Mouse (Mus musculus): Measurements from ENCODE around the gene Leap2. TPM values are rescaled to one million over a fixed set of nuclear protein-coding genes. Genes with fewer than 3 reads are reported as not detected.

Gene Leap2
- polyA plus RNA-seq, 1 experiment from 2014 or later, result 0.88 TPM

DNA sequence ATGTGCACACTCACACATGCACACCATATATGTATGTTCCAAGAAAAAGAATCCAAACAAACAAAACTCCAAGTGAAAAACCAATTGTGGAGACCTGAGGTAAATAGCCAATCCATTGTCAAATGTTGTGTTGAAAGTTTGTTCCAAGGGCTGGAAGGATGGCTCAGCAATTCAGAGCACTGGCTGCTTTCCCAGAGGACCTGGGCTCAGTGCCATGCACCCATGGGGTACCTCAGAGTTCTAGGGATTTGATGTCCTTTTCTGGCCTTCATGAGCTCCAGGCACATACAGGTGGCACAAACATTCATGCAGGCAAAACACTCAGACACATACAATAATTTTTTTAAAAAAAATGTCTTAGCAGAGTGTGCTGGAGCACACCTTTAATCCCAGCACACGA is 25.6 kb upstream of the Leap2 start:
- H3K9me3 ChIP-seq (ENCODE audit: control insufficient read depth, low read depth, low read length), result no peaks in the 10 kb centered on the region
- H3K4me1 ChIP-seq (ENCODE audit: control insufficient read depth, insufficient read depth, low read length), result no peaks in the 10 kb centered on the region
- WGBS, result 77% methylated on average over 1 of the region's 1 CpGs
- no peak overlapping the region for H3K4me2 ChIP-seq (replicated peaks; ENCODE audit: low read depth, low read length)
- H3K27me3 ChIP-seq (ENCODE audit: control insufficient read depth, insufficient read depth, low read length), result no peaks in the 10 kb centered on the region
- no peak overlapping the region for H3K27ac ChIP-seq (ENCODE audit: low read length)
- H3K9ac ChIP-seq (replicated peaks; ENCODE audit: low read depth, low read length), result no peak overlapping the region
- no peaks in the 10 kb centered on the region for H3K36me3 ChIP-seq (ENCODE audit: control insufficient read depth, insufficient read depth, low read length)
- ATAC-seq (ENCODE audit: insufficient number of reproducible peaks, insufficient read depth, low FRiP score, low read depth), result no peak
- H3K4me3 ChIP-seq (ENCODE audit: low read depth, low read length), result no peak overlapping the region

DNA sequence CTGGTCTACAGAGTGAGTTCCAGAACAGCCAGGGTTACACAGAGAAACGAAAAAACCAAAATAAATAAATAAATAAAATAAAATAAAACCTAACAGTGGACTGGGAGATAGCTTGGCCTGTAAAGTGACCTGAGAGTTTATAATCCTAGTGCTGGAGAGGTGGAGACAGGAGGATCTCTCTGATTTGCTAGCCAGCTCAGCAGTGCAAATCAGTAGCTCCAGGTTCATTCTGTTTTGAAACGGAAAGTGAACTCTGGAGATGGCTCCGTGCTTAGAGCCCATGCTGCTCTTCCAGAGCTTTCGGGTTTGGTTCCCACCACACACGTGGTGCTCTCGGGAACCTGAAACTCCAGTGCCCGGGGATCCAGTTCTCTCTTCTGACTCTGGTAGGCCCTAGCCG is 25.0 kb upstream of the Leap2 start:
- Histone ChIP-seq H3K27ac (ENCODE audit: low read length) (no peak overlapping the region), H3K4me2 (replicated peaks; ENCODE audit: low read depth, low read length) (no peak overlapping the region), H3K36me3 (ENCODE audit: control insufficient read depth, insufficient read depth, low read length) (no peaks in the 10 kb centered on the region), H3K4me3 (ENCODE audit: low read depth, low read length) (no peak overlapping the region), H3K27me3 (ENCODE audit: control insufficient read depth, insufficient read depth, low read length) (no peaks in the 10 kb centered on the region), H3K9ac (replicated peaks; ENCODE audit: low read depth, low read length) (no peak overlapping the region), H3K9me3 (ENCODE audit: control insufficient read depth, low read depth, low read length) (no peaks in the 10 kb centered on the region), H3K4me1 (ENCODE audit: control insufficient read depth, insufficient read depth, low read length) (no peaks in the 10 kb centered on the region)
- ATAC-seq (ENCODE audit: insufficient number of reproducible peaks, insufficient read depth, low FRiP score, low read depth), result no peak
- 86% methylated on average over 8 of the region's 8 CpGs for WGBS

DNA sequence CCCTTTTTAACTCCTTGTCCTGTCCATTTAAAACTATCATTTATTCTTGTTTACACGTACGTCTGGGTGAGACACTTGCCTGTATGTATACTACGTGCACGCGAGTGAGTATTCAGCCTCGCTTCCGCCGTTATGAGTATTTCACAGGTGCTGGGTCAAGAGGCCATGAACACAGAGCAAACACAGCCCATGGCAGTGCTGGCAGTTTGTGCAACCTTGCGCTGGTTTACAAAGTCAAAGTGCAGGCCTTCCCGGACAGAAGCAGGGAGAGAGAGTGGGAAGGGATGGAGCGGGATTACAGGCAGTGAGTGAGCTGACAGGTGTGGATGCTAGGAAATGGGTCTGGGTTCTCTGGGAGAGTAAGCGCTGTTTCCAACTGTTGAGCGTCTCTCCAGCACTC is 23.2 kb upstream of the Leap2 start:
- Histone ChIP-seq H3K27ac (ENCODE audit: low read length) (no peak overlapping the region), H3K4me2 (replicated peaks; ENCODE audit: low read depth, low read length) (no peak overlapping the region), H3K4me1 (ENCODE audit: control insufficient read depth, insufficient read depth, low read length) (no peaks in the 10 kb centered on the region), H3K27me3 (ENCODE audit: control insufficient read depth, insufficient read depth, low read length) (no peaks in the 10 kb centered on the region), H3K9ac (replicated peaks; ENCODE audit: low read depth, low read length) (no peak overlapping the region), H3K36me3 (ENCODE audit: control insufficient read depth, insufficient read depth, low read length) (no peaks in the 10 kb centered on the region), H3K4me3 (ENCODE audit: low read depth, low read length) (no peak overlapping the region), H3K9me3 (ENCODE audit: control insufficient read depth, low read depth, low read length) (no peaks in the 10 kb centered on the region)
- ATAC-seq (ENCODE audit: insufficient number of reproducible peaks, insufficient read depth, low FRiP score, low read depth), result no peak
- 68% methylated on average over 13 of the region's 13 CpGs for WGBS

DNA sequence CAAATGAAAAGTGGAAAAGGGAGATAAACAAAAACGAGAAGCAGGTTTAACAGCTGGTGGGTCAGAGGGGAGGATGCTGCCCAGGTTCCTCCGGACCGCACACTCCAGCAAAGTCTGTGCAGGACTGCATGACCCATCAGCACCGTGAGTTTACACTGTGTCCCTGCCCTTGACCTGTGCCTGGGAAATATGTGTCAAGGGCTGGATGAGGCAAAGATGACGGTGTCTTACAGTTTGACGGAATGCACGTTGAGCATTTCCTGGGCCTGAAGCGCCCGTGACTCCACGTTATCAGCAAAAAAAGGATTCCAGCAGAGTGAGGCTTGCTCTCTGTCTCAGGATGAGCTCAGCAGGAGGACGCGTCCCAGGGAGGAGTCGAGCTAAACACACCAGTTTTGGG is 22.6 kb upstream of the Leap2 start:
- ATAC-seq (ENCODE audit: insufficient number of reproducible peaks, insufficient read depth, low FRiP score, low read depth), result no peak
- Histone ChIP-seq H3K4me3 (ENCODE audit: low read depth, low read length) (no peak overlapping the region), H3K4me1 (ENCODE audit: control insufficient read depth, insufficient read depth, low read length) (no peaks in the 10 kb centered on the region), H3K27me3 (ENCODE audit: control insufficient read depth, insufficient read depth, low read length) (no peaks in the 10 kb centered on the region), H3K9ac (replicated peaks; ENCODE audit: low read depth, low read length) (no peak overlapping the region), H3K4me2 (replicated peaks; ENCODE audit: low read depth, low read length) (no peak overlapping the region), H3K36me3 (ENCODE audit: control insufficient read depth, insufficient read depth, low read length) (no peaks in the 10 kb centered on the region), H3K27ac (ENCODE audit: low read length) (no peak overlapping the region), H3K9me3 (ENCODE audit: control insufficient read depth, low read depth, low read length) (no peaks in the 10 kb centered on the region)
- WGBS, result 58% methylated on average over 13 of the region's 13 CpGs

DNA sequence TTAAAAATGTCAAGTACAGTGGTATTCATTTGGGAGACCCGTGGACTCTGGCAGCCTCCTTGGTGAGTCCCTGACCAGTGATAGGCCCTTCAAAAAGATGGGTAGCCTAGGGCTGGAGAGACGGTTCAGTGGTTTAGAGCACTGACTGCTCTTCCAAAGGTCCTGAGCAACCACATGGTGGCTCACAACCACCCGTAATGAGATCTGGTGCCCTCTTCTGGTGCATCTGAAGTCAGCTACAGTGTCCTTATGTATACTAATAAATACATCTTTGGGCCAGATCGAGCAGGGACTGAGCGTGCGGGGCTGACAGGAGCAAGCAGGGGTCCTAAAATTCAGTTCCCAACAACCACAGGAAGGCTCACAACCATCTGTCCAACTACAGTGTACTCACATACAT is 20.9 kb upstream of the Leap2 start:
- H3K4me1 ChIP-seq (ENCODE audit: control insufficient read depth, insufficient read depth, low read length), result no peaks in the 10 kb centered on the region
- WGBS, result 24% methylated on average over 6 of the region's 6 CpGs
- ATAC-seq (ENCODE audit: insufficient number of reproducible peaks, insufficient read depth, low FRiP score, low read depth), result no peak
- no peak overlapping the region for H3K4me3 ChIP-seq (ENCODE audit: low read depth, low read length)
- no peaks in the 10 kb centered on the region for H3K27me3 ChIP-seq (ENCODE audit: control insufficient read depth, insufficient read depth, low read length)
- H3K4me2 ChIP-seq (replicated peaks; ENCODE audit: low read depth, low read length), result no peak overlapping the region
- H3K27ac ChIP-seq (ENCODE audit: low read length), result no peak overlapping the region
- no peaks in the 10 kb centered on the region for H3K36me3 ChIP-seq (ENCODE audit: control insufficient read depth, insufficient read depth, low read length)
- no peaks in the 10 kb centered on the region for H3K9me3 ChIP-seq (ENCODE audit: control insufficient read depth, low read depth, low read length)
- no peak overlapping the region for H3K9ac ChIP-seq (replicated peaks; ENCODE audit: low read depth, low read length)

DNA sequence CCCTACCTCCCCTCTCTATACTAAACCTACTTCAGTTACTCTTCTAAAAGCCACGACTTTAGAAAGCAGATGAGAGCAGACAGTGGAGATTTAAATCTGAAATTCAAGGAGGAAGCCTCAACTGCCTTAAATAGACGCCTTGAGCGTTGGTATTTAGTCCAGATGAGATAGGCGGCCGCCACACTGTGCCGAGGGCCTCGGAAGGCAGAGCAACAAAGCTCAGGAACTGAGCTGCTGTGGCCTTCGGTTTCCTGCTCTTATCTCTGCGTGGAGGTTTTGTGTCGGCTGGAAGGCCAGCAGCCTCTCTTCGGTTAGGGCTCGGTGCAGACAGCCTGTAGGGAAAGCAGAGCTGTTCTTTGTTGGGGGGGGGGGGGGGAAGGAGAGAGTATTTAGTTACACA is 19.0 kb upstream of the Leap2 start:
- no peak overlapping the region for H3K27ac ChIP-seq (ENCODE audit: low read length)
- no peak overlapping the region for H3K4me3 ChIP-seq (ENCODE audit: low read depth, low read length)
- 28% methylated on average over 12 of the region's 12 CpGs for WGBS

DNA sequence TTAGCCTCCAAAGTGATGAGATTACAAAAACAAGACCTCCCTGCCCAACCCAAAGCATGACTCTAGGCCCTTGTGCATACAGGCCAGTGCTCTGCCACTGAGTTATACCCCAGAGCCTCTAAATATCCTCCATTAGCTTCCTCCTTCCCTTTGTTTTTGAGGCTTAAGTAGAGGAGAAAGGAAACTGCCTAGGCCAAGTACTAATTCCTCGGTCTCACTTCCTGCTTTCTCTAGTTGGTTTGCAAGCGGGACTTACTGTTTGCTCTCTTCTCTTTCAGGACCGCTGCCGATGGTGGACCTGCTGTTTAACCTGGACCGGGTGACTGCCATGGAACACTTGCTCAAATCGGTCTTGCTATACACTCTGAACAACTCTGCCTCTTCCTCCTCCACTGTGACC is 13.4 kb upstream of the Leap2 start:
- no peak overlapping the region for H3K4me2 ChIP-seq (replicated peaks; ENCODE audit: low read depth, low read length)
- H3K9ac ChIP-seq (replicated peaks; ENCODE audit: low read depth, low read length), result no peak overlapping the region

More for the DNA sequence above, 19.0 kb upstream of the Leap2 start:
- no peak overlapping the region for H3K4me2 ChIP-seq (replicated peaks; ENCODE audit: low read depth, low read length)
- no peaks in the 10 kb centered on the region for H3K4me1 ChIP-seq (ENCODE audit: control insufficient read depth, insufficient read depth, low read length)
- ATAC-seq (ENCODE audit: insufficient number of reproducible peaks, insufficient read depth, low FRiP score, low read depth), result no peak
- no peaks in the 10 kb centered on the region for H3K36me3 ChIP-seq (ENCODE audit: control insufficient read depth, insufficient read depth, low read length)
- H3K9ac ChIP-seq (replicated peaks; ENCODE audit: low read depth, low read length), result no peak overlapping the region
- no peaks in the 10 kb centered on the region for H3K27me3 ChIP-seq (ENCODE audit: control insufficient read depth, insufficient read depth, low read length)
- H3K9me3 ChIP-seq (ENCODE audit: control insufficient read depth, low read depth, low read length), result no peaks in the 10 kb centered on the region

DNA sequence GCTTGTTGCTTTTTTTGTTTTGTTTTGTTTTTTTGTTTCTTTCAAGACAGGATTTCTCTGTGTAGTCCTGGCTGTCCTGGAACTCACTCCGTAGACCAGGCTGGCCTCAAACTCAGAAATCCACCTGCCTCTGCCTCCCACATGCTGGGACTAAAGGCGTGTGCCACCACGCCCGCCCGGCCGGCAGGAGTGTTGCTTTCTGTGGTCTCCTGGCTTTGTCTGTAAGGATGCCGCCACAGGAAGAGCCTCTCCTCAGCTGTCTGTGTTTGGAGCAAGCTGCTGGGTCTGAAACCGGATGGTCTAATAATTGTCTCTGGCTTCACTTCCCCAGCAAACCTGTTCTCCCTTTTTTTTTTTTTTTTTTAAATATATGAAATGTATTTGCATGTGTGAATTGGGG is 12.5 kb upstream of the Leap2 start:
- Histone ChIP-seq H3K4me1 (ENCODE audit: control insufficient read depth, insufficient read depth, low read length) (0 out of 2 replicates have a peak, but pooled peaks cover 5% of the 10 kb centered on the region), H3K9me3 (ENCODE audit: control insufficient read depth, low read depth, low read length) (no peaks in the 10 kb centered on the region), H3K27me3 (ENCODE audit: control insufficient read depth, insufficient read depth, low read length) (no peaks in the 10 kb centered on the region), H3K27ac (ENCODE audit: low read length) (no peak overlapping the region), H3K36me3 (ENCODE audit: control insufficient read depth, insufficient read depth, low read length) (no peaks in the 10 kb centered on the region), H3K4me2 (replicated peaks; ENCODE audit: low read depth, low read length) (no peak overlapping the region), H3K4me3 (ENCODE audit: low read depth, low read length) (no peak overlapping the region), H3K9ac (replicated peaks; ENCODE audit: low read depth, low read length) (no peak overlapping the region)
- ATAC-seq (ENCODE audit: insufficient number of reproducible peaks, insufficient read depth, low FRiP score, low read depth), result no peak
- WGBS, result 86% methylated on average over 8 of the region's 8 CpGs

More for the DNA sequence above, 13.4 kb upstream of the Leap2 start:
- WGBS, result 86% methylated on average over 6 of the region's 6 CpGs
- no peak for ATAC-seq (ENCODE audit: insufficient number of reproducible peaks, insufficient read depth, low FRiP score, low read depth)
- Histone ChIP-seq H3K4me1 (ENCODE audit: control insufficient read depth, insufficient read depth, low read length) (0 out of 2 replicates have a peak, but pooled peaks cover 4% of the 10 kb centered on the region), H3K9me3 (ENCODE audit: control insufficient read depth, low read depth, low read length) (no peaks in the 10 kb centered on the region), H3K4me3 (ENCODE audit: low read depth, low read length) (no peak overlapping the region), H3K27ac (ENCODE audit: low read length) (no peak overlapping the region), H3K27me3 (ENCODE audit: control insufficient read depth, insufficient read depth, low read length) (no peaks in the 10 kb centered on the region), H3K36me3 (ENCODE audit: control insufficient read depth, insufficient read depth, low read length) (no peaks in the 10 kb centered on the region)

DNA sequence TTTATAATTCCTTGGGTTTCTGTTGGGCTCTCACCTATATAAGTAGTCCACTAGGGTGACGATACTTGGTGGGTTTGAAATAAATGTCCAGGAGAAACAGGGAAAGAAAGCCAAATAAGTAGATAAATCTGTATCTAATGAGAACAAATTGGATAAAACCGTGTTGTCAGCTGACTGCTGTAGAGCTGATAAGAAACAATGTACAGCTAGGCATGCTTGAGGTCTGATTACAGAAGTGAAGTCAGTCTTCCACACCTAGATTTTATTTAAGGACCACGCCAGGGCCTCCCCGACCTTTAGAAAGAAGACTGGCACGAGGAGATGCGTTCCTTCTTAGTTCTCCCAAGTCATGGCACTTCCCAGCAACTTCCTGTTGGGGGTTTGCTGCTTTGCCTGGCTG is 10.1 kb upstream of the Leap2 start:
- no peak for ATAC-seq (ENCODE audit: insufficient number of reproducible peaks, insufficient read depth, low FRiP score, low read depth)
- Histone ChIP-seq H3K36me3 (ENCODE audit: control insufficient read depth, insufficient read depth, low read length) (peaks cover 5% of the 10 kb centered on the region; the same call in 1 of the 2 replicates), H3K27ac (ENCODE audit: low read length) (no peak overlapping the region), H3K9ac (replicated peaks; ENCODE audit: low read depth, low read length) (no peak overlapping the region), H3K4me1 (ENCODE audit: control insufficient read depth, insufficient read depth, low read length) (peaks cover 10% of the 10 kb centered on the region), H3K4me3 (ENCODE audit: low read depth, low read length) (no peak overlapping the region), H3K4me2 (replicated peaks; ENCODE audit: low read depth, low read length) (no peak overlapping the region), H3K9me3 (ENCODE audit: control insufficient read depth, low read depth, low read length) (no peaks in the 10 kb centered on the region), H3K27me3 (ENCODE audit: control insufficient read depth, insufficient read depth, low read length) (no peaks in the 10 kb centered on the region)
- WGBS, result 60% methylated on average over 6 of the region's 6 CpGs

Measured in stomach, embryonic 14.5 days (tissue).